Mouse (Mus musculus): ENCODE measurements around the gene Psma6. TPM values are rescaled to one million over a fixed set of nuclear protein-coding genes. Genes with fewer than 3 reads are reported as not detected.
"Not testable (repeated sequence)": the region's sequence is repeated elsewhere in the genome, so short reads cannot be mapped to it uniquely, and the experiment has no call there.

Psma6 gene
- polyA plus RNA-seq, 1 experiment, result 1.2 TPM

DNA sequence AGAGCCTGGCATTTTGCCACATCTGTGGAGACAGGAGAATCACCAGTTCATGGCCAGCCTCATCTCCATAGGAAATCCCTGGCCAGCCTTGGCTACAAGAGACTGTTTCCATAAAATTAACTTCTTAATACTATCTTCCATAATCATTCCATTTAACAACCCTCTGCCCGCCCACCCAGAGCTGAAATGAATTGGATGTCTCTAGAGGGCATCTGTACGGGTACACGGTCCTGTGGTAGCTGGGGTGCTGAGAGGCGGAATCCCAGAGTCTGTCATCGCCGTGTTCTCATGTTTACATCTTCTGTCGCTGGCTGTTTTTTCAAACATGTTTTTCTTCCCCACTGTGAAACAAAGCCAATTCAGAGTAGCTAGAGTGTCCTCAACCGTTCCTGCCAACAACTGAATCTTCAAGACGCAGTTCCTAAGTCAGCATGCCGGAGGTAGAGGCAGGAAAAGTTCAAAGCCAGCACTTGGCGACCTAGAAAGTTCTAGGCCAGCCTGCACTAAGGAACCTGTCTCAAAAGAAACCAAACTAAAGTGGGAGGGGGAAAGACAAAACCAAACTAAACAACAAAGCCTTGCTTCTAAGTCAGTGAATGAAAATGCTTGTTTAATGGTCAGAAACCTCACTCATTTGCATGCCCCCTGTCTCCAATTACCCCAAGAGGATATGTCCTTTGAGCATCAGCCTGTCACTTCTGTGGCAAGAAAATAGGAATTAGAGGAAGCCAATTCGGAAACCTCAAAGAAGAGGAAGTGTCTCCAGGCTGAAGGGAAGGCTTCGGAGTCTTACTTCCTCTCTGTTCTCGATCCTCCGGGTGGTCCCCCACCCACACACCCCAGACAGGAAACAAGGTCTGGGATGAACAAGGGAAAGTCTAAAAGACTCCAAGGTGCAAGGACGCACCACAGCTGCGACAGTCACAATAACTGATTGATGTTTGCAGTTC, 5.4 kb downstream of the Psma6 start:
- H3K27me3 ChIP-seq (ENCODE audit: control insufficient read depth), result peaks cover 9% of the 10 kb centered on the region
- H3K9me3 ChIP-seq (ENCODE audit: control insufficient read depth, low read length), result no peaks in the 10 kb centered on the region
- TF ChIP-seq TAL1 (IDR thresholded peaks at IDR 0.05; ENCODE audit: low read length), result no peak
- no peaks in the 10 kb centered on the region for H3K36me3 ChIP-seq (ENCODE audit: control insufficient read depth)
- peaks cover 11% of the 10 kb centered on the region; the same call in 1 of the 2 replicates for H3K4me1 ChIP-seq (ENCODE audit: control insufficient read depth)
- no peak overlapping the region for H3K4me3 ChIP-seq (replicated peaks)

DNA sequence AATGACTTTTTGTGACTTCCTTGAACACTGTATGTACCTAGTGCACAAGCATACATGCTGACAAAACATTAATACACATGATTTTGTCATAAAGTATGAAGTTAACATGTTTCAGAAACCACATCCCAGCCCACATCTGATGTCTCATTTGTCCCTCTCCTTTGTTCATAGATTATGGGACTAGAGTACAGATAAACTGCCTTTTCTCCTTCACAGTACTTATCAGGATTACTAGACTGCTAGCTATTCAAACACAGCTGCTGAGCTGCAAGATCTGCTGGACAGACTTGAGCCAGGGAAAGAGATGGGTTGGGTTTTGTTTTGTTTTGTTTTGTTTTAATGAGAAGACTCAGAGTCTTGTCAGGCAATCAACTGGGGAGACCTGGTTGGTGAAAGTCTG, 8.1 kb downstream of the Psma6 start:
- Histone ChIP-seq H3K9me3 (ENCODE audit: control insufficient read depth, low read length) (no peaks in the 10 kb centered on the region), H3K4me3 (replicated peaks) (no peak overlapping the region), H3K4me1 (ENCODE audit: control insufficient read depth) (peaks cover 10% of the 10 kb centered on the region; the same call in 1 of the 2 replicates), H3K27me3 (ENCODE audit: control insufficient read depth) (peaks cover 9% of the 10 kb centered on the region), H3K36me3 (ENCODE audit: control insufficient read depth) (no peaks in the 10 kb centered on the region)
- no peak for TF ChIP-seq TAL1 (IDR thresholded peaks at IDR 0.05; ENCODE audit: low read length)
- no peak for TF ChIP-seq GATA1 (IDR thresholded peaks at IDR 0.05; ENCODE audit: low read length)

DNA sequence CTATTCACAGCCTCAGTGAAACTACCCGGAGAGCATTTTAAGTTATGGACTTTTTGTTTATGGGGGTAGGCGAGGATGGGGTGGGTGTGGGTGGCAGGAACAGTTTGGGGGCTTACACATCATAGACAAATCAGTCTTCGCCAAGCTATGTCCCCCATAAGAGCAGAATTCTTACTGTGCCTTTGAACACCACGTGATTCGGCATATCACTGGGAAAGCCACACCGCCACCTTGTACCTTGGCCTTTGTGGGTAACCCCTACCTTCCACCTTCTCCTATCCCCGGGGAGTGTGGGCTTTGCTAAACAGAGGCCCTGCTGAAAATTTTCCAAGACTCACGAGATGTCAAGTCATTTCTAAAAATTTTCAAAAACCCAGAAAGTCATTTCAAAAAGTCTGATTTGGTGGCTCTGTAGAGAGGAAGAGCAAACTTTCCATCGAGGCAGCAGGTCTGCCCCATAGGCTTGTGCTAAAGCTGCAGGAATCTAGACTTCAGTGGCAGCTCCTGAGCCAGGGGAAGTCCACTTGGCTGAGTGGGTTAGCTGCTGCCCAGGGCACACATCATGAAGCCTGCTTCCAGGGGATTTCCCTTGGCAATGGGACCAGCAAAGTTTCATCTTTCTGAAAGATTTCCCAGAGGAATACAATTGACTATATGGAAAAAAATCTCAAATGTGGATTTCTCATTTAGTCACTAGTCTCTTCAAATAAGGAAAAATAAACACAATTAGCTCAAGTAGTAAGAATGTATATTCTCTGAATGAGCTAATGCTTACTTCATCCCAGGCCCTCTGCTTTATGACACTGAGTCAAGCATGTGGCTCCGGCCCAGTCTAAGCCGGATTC, 8.9 kb downstream of the Psma6 start:
- Histone ChIP-seq H3K9me3 (ENCODE audit: control insufficient read depth, low read length) (no peaks in the 10 kb centered on the region), H3K27me3 (ENCODE audit: control insufficient read depth) (peaks cover 9% of the 10 kb centered on the region), H3K36me3 (ENCODE audit: control insufficient read depth) (no peaks in the 10 kb centered on the region), H3K4me3 (replicated peaks) (no peak overlapping the region), H3K4me1 (ENCODE audit: control insufficient read depth) (peaks cover 10% of the 10 kb centered on the region)
- TF ChIP-seq TAL1 (IDR thresholded peaks at IDR 0.05; ENCODE audit: low read length) (no peak), GATA1 (IDR thresholded peaks at IDR 0.05; ENCODE audit: low read length) (no peak)

DNA sequence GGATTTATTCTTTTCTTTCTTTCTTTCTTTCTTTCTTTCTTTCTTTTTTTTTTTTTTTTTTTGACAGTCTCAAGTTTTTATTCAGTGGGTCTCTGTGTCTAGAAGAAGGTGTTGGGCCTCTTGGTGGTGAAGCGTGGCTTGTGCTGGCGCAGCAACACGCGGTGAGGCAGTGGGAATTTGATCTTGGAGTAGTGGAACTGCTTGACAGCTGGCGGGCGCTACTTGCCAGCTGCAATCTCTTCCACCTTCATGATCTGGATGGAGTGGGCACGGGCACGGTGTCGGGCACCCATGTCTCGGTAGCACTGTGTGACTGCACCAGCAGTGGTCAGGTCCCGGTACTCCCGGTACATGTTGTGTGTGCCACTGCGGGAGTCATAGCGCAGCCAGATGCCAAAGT, 11.6 kb downstream of the Psma6 start:
- H3K27me3 ChIP-seq (ENCODE audit: control insufficient read depth); H3K36me3 ChIP-seq (ENCODE audit: control insufficient read depth); H3K4me3 ChIP-seq (replicated peaks); H3K9me3 ChIP-seq (ENCODE audit: control insufficient read depth, low read length): not testable (repeated sequence)
- peaks cover 24% of the 10 kb centered on the region for H3K4me1 ChIP-seq (ENCODE audit: control insufficient read depth)

DNA sequence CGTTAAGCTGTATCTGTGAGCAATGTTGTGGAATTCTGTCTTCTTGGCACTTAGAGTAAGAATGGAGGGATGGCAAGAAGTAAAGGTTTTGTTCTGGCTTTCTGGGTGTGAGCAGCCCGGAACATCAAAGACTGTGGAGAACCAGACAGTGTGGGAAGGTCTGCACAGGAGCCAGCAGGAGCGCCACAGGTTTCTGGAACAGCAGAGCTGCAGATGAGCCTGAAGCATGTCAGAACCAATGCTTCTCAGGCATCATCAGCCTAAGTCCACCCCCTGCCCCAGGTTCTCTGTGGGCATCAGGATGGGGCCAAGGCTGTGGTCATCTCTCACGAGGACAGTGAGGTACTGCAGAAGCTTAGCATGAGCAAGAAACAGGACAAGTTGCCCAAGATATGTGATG, 12.5 kb downstream of the Psma6 start:
- H3K27me3 ChIP-seq (ENCODE audit: control insufficient read depth), result no peaks in the 10 kb centered on the region; the same call in 1 of the 2 replicates
- no peak for TF ChIP-seq TAL1 (IDR thresholded peaks at IDR 0.05; ENCODE audit: low read length)
- no peak for TF ChIP-seq GATA1 (IDR thresholded peaks at IDR 0.05; ENCODE audit: low read length)
- no peaks in the 10 kb centered on the region for H3K9me3 ChIP-seq (ENCODE audit: control insufficient read depth, low read length)
- no peak overlapping the region for H3K4me3 ChIP-seq (replicated peaks)
- H3K36me3 ChIP-seq (ENCODE audit: control insufficient read depth), result peaks cover 6% of the 10 kb centered on the region
- H3K4me1 ChIP-seq (ENCODE audit: control insufficient read depth), result peaks cover 27% of the 10 kb centered on the region

- no peaks in the 10 kb centered on the region for H3K27me3 ChIP-seq (ENCODE audit: control insufficient read depth)
- no peak for TF ChIP-seq GATA1 (IDR thresholded peaks at IDR 0.05; ENCODE audit: low read length)
- no peak for TF ChIP-seq TAL1 (IDR thresholded peaks at IDR 0.05; ENCODE audit: low read length)
- peaks cover 27% of the 10 kb centered on the region for H3K4me1 ChIP-seq (ENCODE audit: control insufficient read depth)
- H3K36me3 ChIP-seq (ENCODE audit: control insufficient read depth), result peaks cover 10% of the 10 kb centered on the region
- peak overlapping the region; percentile 100 for H3K4me3 ChIP-seq (replicated peaks)
- H3K9me3 ChIP-seq (ENCODE audit: control insufficient read depth, low read length), result no peaks in the 10 kb centered on the region
These were observed 13.7 kb downstream of the Psma6 start for GRCm38 (mm10) chr12:55397544-55398239.

DNA sequence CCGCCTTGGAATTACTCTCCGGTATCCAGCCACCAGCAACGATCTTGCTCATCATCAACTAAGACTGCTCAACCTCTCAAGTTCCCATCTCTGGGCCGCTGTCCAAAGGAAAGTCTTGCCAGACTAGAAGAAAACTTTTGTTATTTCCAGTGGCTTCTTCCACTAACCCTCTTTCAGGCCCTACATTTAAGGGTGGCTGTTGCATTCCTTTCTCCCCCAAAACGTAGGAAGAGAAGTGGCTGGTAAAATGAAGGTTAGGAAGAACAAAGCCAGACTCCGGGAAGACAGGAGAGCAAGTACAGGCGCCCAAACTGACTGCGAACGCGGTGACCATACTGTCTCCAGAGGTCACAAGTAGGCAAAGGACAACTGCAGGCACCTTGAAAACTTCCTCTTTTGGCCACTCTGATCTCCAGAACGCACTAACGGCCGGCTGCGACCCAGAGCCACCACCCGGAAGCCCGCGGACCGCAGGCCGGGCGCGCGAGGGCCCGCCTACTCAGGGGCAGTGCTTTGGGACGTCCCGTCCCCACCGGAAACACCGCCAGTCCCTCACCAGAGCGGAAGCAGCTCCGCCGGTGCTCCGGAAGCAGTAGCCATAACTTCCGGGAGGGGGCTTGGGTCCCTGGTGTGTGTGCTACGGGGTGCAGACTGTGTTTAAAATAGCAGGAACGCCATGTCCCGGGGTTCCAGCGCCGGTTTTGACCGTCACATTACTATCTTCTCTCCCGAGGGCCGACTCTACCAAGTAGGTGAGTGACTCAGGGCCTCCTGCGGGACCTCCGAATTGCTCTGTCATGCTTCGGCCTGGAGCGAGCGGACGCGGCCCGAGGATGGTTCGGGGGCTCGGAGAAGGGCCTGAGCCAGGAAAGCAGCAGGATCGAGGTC, 14.5 kb downstream of the Psma6 start:
- Histone ChIP-seq H3K27me3 (ENCODE audit: control insufficient read depth) (no peaks in the 10 kb centered on the region), H3K36me3 (ENCODE audit: control insufficient read depth) (peaks cover 16% of the 10 kb centered on the region), H3K9me3 (ENCODE audit: control insufficient read depth, low read length) (no peaks in the 10 kb centered on the region), H3K4me1 (ENCODE audit: control insufficient read depth) (peaks cover 27% of the 10 kb centered on the region), H3K4me3 (replicated peaks) (peak overlapping the region; percentile 100)
- TF ChIP-seq GATA1 (IDR thresholded peaks at IDR 0.05; ENCODE audit: low read length) (no peak), TAL1 (IDR thresholded peaks at IDR 0.05; ENCODE audit: low read length) (no peak)

- H3K9me3 ChIP-seq (ENCODE audit: control insufficient read depth, low read length), result no peaks in the 10 kb centered on the region
- peaks cover 23% of the 10 kb centered on the region for H3K36me3 ChIP-seq (ENCODE audit: control insufficient read depth)
- peak overlapping the region; percentile 100 for H3K4me3 ChIP-seq (replicated peaks)
- H3K27me3 ChIP-seq (ENCODE audit: control insufficient read depth), result no peaks in the 10 kb centered on the region
- no peak for TF ChIP-seq TAL1 (IDR thresholded peaks at IDR 0.05; ENCODE audit: low read length)
- TF ChIP-seq GATA1 (IDR thresholded peaks at IDR 0.05; ENCODE audit: low read length), result no peak
- peaks cover 27% of the 10 kb centered on the region for H3K4me1 ChIP-seq (ENCODE audit: control insufficient read depth)
These were observed 15.2 kb downstream of the Psma6 start for GRCm38 (mm10) chr12:55399128-55399677.
